Mouse (Mus musculus): ENCODE data around the gene Dync2h1. TPM values are rescaled to one million over a fixed set of nuclear protein-coding genes. Genes with fewer than 3 reads are reported as not detected.

Dync2h1 gene
- polyA plus RNA-seq, 1 experiment from 2014 or later: 8.7 TPM

- DNase-seq (ENCODE audit: low spot score): no peak
- Histone ChIP-seq H3K9me3 (no peaks in the 10 kb centered on the region), H3K4me1 (no peaks in the 10 kb centered on the region), H3K27ac (no peak overlapping the region), H3K36me3 (peaks cover 28% of the 10 kb centered on the region; the same call in 1 of the 2 replicates), H3K4me3 (no peak overlapping the region), H3K27me3 (ENCODE audit: insufficient read depth, poor library complexity, severe bottlenecking) (no peaks in the 10 kb centered on the region)
- 82% methylated on average over 2 of the region's 2 CpGs for WGBS
Observed at GRCm38 (mm10) chr9:7154391-7154790, 29.9 kb downstream of the Dync2h1 start.

GRCm38 (mm10) chr9:7122863-7123262 lies 61.4 kb downstream of the Dync2h1 start:
- Histone ChIP-seq H3K36me3 (0 out of 2 replicates have a peak, but pooled peaks cover 5% of the 10 kb centered on the region), H3K27me3 (ENCODE audit: insufficient read depth, poor library complexity, severe bottlenecking) (no peaks in the 10 kb centered on the region), H3K9me3 (no peaks in the 10 kb centered on the region), H3K4me3 (no peak overlapping the region), H3K4me1 (no peaks in the 10 kb centered on the region), H3K27ac (no peak overlapping the region)
- WGBS: 85% methylated on average over 2 of the region's 2 CpGs
- DNase-seq (ENCODE audit: low spot score): no peak

GRCm38 (mm10) chr9:7110166-7110565 lies 74.1 kb downstream of the Dync2h1 start:
- Histone ChIP-seq H3K4me1 (no peaks in the 10 kb centered on the region), H3K27ac (no peak overlapping the region), H3K36me3 (no peaks in the 10 kb centered on the region), H3K9me3 (no peaks in the 10 kb centered on the region), H3K27me3 (ENCODE audit: insufficient read depth, poor library complexity, severe bottlenecking) (no peaks in the 10 kb centered on the region), H3K4me3 (no peak overlapping the region)
- 59% methylated on average over 1 of the region's 1 CpGs for WGBS
- no peak for DNase-seq (ENCODE audit: low spot score)

- no peak for DNase-seq (ENCODE audit: low spot score)
- Histone ChIP-seq H3K27ac (no peak overlapping the region), H3K4me1 (no peaks in the 10 kb centered on the region), H3K36me3 (no peaks in the 10 kb centered on the region), H3K4me3 (no peak overlapping the region), H3K27me3 (ENCODE audit: insufficient read depth, poor library complexity, severe bottlenecking) (no peaks in the 10 kb centered on the region), H3K9me3 (no peaks in the 10 kb centered on the region)
Observed at GRCm38 (mm10) chr9:7101361-7101760, 82.9 kb downstream of the Dync2h1 start.

DNA sequence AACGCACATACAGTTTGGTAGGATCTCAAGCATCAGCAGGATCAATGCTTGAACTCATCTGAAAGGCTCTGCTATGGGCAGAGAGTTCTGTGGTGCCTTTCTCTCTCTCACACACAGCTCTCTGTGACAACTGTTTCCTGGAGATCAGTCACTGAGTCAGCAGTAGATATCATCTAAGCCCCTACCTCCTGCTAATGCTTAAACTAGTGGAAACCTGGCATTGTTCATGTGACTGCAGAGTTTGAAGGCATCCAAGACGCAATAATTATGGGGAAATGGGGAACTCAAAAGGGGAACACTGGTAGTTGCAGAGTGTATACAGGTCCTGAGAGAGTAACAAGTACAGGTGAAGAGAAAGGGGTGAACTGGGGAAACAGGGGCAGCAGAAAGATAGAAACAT lies 109.6 kb downstream of the Dync2h1 start:
- Histone ChIP-seq H3K4me1 (no peaks in the 10 kb centered on the region), H3K4me3 (no peak overlapping the region), H3K36me3 (peaks cover 11% of the 10 kb centered on the region; the same call in 1 of the 2 replicates), H3K9me3 (no peaks in the 10 kb centered on the region), H3K27me3 (ENCODE audit: insufficient read depth, poor library complexity, severe bottlenecking) (no peaks in the 10 kb centered on the region), H3K27ac (no peak overlapping the region)
- DNase-seq (ENCODE audit: low spot score): no peak
- 87% methylated on average over 2 of the region's 2 CpGs for WGBS

GRCm38 (mm10) chr9:7070846-7071245 lies 113.4 kb downstream of the Dync2h1 start:
- Histone ChIP-seq H3K4me1 (no peaks in the 10 kb centered on the region), H3K27me3 (ENCODE audit: insufficient read depth, poor library complexity, severe bottlenecking) (no peaks in the 10 kb centered on the region), H3K9me3 (no peaks in the 10 kb centered on the region), H3K27ac (no peak overlapping the region), H3K36me3 (peaks cover 3% of the 10 kb centered on the region; the same call in 1 of the 2 replicates), H3K4me3 (no peak overlapping the region)
- DNase-seq (ENCODE audit: low spot score): no peak
- WGBS: 88% methylated on average over 3 of the region's 3 CpGs

DNA sequence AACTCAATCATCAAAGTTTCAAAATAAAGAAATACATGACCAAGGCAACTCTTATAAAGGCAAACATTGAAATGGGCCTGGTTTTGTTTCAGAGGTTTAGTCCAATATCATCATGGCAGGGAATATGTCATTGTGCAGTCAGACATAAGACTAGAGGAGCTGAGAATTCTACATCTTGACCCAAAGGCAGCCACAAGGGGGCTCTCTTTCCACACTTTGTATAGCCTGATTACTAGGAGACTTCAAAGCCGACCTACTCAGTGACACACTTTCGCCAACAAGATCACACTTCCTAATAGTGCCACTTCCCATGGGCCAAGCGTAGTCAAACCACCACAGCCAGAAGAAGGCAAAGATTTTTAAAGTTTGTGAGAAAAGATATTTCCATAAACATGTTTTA lies 133.7 kb downstream of the Dync2h1 start:
- Histone ChIP-seq H3K4me1 (no peaks in the 10 kb centered on the region), H3K27me3 (ENCODE audit: insufficient read depth, poor library complexity, severe bottlenecking) (no peaks in the 10 kb centered on the region), H3K27ac (no peak overlapping the region), H3K9me3 (no peaks in the 10 kb centered on the region), H3K36me3 (peaks cover 10% of the 10 kb centered on the region; the same call in 1 of the 2 replicates), H3K4me3 (no peak overlapping the region)
- no peak for DNase-seq (ENCODE audit: low spot score)
- 74% methylated on average over 3 of the region's 3 CpGs for WGBS

- Histone ChIP-seq H3K27me3 (ENCODE audit: insufficient read depth, poor library complexity, severe bottlenecking) (no peaks in the 10 kb centered on the region), H3K4me1 (no peaks in the 10 kb centered on the region), H3K9me3 (no peaks in the 10 kb centered on the region), H3K4me3 (no peak overlapping the region), H3K27ac (no peak overlapping the region), H3K36me3 (peaks cover 22% of the 10 kb centered on the region)
- WGBS: 41% methylated on average over 5 of the region's 5 CpGs
- DNase-seq (ENCODE audit: low spot score): no peak
Observed at GRCm38 (mm10) chr9:7042635-7043273, 141.5 kb downstream of the Dync2h1 start.

GRCm38 (mm10) chr9:7041231-7041630 lies 143.0 kb downstream of the Dync2h1 start:
- H3K27me3 ChIP-seq (ENCODE audit: insufficient read depth, poor library complexity, severe bottlenecking): no peaks in the 10 kb centered on the region
- no peak overlapping the region for H3K4me3 ChIP-seq
- H3K36me3 ChIP-seq: peaks cover 22% of the 10 kb centered on the region
- no peaks in the 10 kb centered on the region for H3K4me1 ChIP-seq
- 86% methylated on average over 5 of the region's 5 CpGs for WGBS
- H3K27ac ChIP-seq: no peak overlapping the region
- no peaks in the 10 kb centered on the region for H3K9me3 ChIP-seq
- DNase-seq (ENCODE audit: low spot score): no peak

DNA sequence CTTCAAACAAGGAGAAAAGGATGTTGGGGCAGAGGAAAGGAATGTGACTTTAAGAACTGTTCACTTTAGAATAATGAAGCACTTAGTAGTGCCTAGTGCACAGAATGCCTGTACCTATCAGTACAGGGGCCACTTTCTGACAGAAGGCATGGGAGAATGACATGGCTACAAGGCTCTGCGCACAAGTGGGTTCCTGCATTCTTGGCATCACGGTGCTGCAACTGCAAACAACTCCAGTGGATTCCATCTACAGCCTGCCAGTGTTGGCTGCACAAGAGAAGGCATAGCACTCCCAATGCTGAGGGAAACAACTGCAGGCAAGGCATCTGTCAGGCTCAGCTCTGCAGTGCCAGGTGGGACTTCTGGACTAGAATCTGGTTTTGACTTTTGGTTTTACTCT lies 151.7 kb downstream of the Dync2h1 start:
- Histone ChIP-seq H3K27ac (no peak overlapping the region), H3K4me3 (no peak overlapping the region), H3K36me3 (peaks cover 8% of the 10 kb centered on the region), H3K4me1 (no peaks in the 10 kb centered on the region), H3K9me3 (no peaks in the 10 kb centered on the region), H3K27me3 (ENCODE audit: insufficient read depth, poor library complexity, severe bottlenecking) (no peaks in the 10 kb centered on the region)
- WGBS: 70% methylated on average over 2 of the region's 2 CpGs
- DNase-seq (ENCODE audit: low spot score): no peak

DNA sequence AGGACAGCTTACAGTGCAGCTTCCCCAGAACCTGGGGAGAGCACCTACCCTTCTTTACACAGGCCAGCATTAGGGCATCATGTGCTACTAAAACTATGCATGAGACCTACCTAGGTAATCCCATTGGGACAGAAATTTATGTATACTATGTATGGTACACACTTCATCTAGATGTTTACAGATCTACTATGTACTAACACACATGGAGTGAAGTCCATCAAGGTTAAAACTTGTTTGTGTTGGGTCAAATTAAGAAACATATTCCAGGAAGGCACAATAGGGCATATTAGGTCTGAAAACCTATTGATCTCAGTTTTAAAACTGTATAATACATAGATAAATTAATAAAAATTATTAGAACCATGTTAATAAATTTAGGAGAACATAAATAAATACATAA lies 168.6 kb downstream of the Dync2h1 start:
- Histone ChIP-seq H3K9me3 (no peaks in the 10 kb centered on the region), H3K36me3 (no peaks in the 10 kb centered on the region), H3K4me3 (no peak overlapping the region), H3K27ac (no peak overlapping the region), H3K4me1 (no peaks in the 10 kb centered on the region), H3K27me3 (ENCODE audit: insufficient read depth, poor library complexity, severe bottlenecking) (no peaks in the 10 kb centered on the region)
- DNase-seq (ENCODE audit: low spot score): no peak

GRCm38 (mm10) chr9:7014733-7015132 lies 169.5 kb downstream of the Dync2h1 start:
- H3K27me3 ChIP-seq (ENCODE audit: insufficient read depth, poor library complexity, severe bottlenecking): no peaks in the 10 kb centered on the region
- H3K4me1 ChIP-seq: no peaks in the 10 kb centered on the region
- DNase-seq (ENCODE audit: low spot score): no peak
- no peak overlapping the region for H3K27ac ChIP-seq
- H3K36me3 ChIP-seq: no peaks in the 10 kb centered on the region
- H3K4me3 ChIP-seq: no peak overlapping the region
- H3K9me3 ChIP-seq: no peaks in the 10 kb centered on the region
- WGBS: 93% methylated on average over 1 of the region's 1 CpGs

DNA sequence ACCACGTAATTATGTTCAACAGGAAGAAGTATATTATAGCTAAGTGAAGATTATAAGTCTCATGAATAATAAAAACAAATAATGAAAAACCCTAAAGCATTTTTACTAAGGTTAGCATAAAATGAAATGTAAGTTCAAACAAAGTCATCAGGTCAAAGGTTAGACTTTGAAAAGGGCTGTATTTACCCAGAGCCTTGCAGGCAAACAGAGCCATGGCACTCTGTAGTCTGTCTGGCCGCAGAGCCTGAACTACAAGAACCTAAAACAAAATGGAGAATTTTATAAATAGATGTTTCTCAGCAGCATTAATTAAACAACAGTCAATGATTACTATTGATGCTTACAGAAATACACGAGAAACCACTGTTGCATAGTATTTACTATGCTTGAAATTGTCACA lies 174.5 kb downstream of the Dync2h1 start:
- no peak overlapping the region for H3K27ac ChIP-seq
- H3K27me3 ChIP-seq (ENCODE audit: insufficient read depth, poor library complexity, severe bottlenecking): no peaks in the 10 kb centered on the region
- 0 out of 2 replicates have a peak, but pooled peaks cover 2% of the 10 kb centered on the region for H3K36me3 ChIP-seq
- H3K4me1 ChIP-seq: no peaks in the 10 kb centered on the region
- WGBS: 83% methylated on average over 3 of the region's 3 CpGs
- H3K9me3 ChIP-seq: no peaks in the 10 kb centered on the region
- no peak overlapping the region for H3K4me3 ChIP-seq
- DNase-seq (ENCODE audit: low spot score): no peak

GRCm38 (mm10) chr9:6994865-6995264 lies 189.4 kb downstream of the Dync2h1 start:
- Histone ChIP-seq H3K4me1 (no peaks in the 10 kb centered on the region), H3K27ac (no peak overlapping the region), H3K9me3 (no peaks in the 10 kb centered on the region), H3K36me3 (peaks cover 5% of the 10 kb centered on the region; the same call in 1 of the 2 replicates), H3K4me3 (no peak overlapping the region), H3K27me3 (ENCODE audit: insufficient read depth, poor library complexity, severe bottlenecking) (no peaks in the 10 kb centered on the region)
- DNase-seq (ENCODE audit: low spot score): no peak
- WGBS: 51% methylated on average over 2 of the region's 2 CpGs

Data from heart, embryonic 10.5 days (tissue).